Mouse (Mus musculus) layer of hippocampus, postnatal 36 days (tissue): Measurements from ENCODE around the gene Rasa2. TPM values are rescaled to one million over a fixed set of nuclear protein-coding genes. Genes with fewer than 3 reads are reported as not detected.
"Not testable (repeated sequence)": the region's sequence is repeated elsewhere in the genome, so short reads cannot be mapped to it uniquely, and the experiment has no call there.

ENCODE experiments used
- DNase-seq, 2 experiments: peaks; one replicate each; pipeline ENCODE4 v3.0.0; 2022
- total RNA-seq, 2 experiments: library from RNA; stranded (reverse); gene quantifications; 2 replicates each; pipeline ENCODE4 v1.2.3; 2021

Rasa2 gene
- total RNA-seq, 2 experiments from 2014 or later: 29.5 to 35.3 TPM

DNA sequence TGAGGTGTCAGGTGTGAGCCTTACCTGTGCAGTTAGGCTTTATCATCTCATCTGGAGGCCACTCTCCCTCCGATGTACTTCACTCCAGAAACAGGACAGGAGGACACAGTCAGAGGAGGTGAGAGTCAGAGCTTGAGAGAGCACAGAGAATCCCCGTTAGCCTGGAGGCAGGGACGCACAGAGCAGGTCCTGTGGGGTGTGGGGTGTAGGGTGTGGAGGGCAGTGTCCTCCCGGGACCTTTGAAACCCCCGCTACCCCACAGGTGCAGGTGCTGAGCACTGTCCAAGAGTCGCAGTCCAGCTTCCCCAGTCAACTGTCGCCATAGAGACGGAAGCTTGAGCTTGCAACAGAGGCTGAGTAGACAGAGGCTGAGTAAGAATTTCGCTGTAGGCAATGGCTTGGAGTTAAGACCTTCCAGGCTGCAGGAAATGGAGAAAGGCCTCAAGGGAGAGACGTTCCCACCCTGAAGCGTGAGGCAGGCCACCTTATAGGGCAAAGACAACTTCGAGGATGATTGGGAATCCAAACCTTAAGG, 106.4 kb downstream of the Rasa2 start, which contains the start of gene Gm28729:
TSS of gene Gm28729 (minus strand) at position 293 of the 535 bp plus-strand sequence.
- DNase-seq: no peak

DNA sequence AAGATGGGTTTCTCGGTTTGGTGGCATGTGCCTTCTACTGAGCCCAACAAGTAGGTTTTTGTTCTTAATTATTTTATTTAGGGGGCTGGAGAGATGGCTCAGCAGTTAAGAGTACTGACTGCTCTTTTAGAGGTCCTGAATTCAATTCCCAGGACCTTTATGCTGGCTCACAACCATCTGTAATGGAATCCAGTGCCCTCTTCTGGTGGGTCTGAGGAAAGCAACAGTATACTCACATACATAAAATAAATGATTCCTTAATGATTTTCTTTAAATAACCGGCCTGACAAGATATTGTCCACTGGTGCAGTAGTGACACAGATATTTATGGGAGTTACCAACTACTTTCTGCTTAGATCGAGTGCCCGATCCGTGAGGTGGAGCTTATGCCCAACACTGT, 108.3 kb downstream of the Rasa2 start:
- DNase-seq: no peak

DNA sequence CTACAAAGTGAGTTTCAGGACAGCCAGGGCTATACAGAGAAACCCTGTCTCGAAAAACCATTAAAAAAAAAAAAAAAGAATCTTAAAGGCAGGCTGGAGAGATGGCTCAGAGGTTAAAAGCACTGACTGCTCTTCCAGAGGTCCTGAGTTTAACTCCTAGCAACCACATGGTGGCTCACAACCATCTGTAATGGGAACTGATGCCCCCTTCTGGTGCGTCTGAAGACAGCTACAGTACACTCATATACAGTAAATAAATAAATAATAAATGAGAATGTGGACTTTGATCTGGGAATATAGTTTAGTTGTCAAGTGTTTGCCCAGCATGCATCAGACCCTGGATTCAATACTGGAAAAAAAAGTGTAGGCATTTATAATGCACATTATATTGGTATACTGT, 109.8 kb downstream of the Rasa2 start:
- not testable (repeated sequence) for DNase-seq

DNA sequence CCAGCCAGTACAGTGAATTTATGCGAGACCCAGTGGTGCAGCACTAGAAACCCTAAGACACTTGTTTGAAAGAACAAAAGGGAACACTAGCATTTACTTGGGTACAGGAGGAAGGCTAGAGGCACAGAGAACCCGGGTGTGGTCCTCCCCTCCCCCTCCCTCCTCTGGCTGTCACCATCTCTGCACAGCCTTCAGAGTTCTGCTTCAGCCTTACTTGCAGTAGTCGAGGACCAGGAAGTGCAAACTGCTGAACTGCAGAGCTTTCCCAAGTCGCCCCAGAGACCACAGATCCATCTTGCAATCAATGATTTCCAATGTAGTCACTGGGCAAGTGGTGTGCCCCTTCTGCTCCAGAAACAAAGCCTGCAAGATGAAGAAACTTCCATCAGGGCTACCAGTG, 114.0 kb downstream of the Rasa2 start:
- DNase-seq: no peak

DNA sequence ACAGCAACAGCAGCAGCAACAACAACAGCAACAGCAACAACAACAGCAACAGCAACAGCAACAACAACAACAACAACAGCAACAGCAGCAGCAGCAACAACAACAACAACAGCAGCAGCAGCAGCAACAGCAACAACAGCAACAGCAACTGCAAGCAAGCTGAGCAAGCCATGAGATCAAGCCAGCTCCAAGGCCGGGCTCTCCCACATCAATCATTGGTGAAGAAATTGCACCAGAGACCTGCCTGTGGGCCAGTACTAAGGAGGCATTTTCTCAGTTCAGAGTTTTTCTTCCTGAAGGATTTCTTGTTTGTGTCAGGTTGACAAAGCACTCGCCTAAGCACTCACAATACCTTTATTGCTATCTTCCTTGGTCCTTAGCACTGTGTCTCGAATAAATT, 114.6 kb downstream of the Rasa2 start:
- DNase-seq: no peak

DNA sequence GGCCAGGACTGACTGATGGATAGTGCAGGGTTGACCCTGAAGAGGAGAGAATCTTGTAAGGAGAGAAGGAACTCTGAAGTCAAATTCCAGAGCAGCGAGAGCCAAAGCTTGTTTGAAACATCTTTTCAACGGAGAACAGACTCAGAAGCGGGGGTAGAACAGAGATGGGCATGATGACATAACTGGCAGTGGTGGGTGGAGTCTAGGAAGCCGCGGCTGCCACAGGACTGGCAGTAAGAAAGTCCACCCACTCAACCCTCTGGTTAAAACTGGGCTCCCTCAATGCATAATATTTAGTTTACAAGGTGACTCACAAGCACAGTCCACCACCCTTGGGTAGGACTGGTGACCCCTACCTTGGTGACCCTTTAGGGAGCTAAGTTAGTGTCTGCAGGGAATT, 115.7 kb downstream of the Rasa2 start:
- no peak for DNase-seq

DNA sequence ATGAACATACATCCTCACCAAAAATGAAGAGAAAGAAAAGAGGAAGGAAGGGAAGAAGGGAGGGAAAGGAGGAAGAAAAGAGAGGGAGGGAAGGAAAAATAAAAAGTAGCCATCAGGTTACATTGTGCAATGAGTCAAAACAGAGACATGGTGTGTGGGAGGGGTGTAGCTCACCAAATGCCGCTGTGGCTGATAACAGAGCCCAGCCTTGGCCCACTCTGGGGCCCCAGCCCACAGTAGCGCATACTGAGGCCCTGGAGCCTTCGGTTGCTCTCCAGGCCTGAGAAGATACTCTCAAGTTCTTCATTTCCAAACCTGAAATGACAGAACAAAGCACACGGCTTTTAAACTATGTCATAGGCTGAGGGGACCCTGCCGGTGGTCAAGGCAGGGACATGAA, 117.1 kb downstream of the Rasa2 start:
- DNase-seq: no peak

DNA sequence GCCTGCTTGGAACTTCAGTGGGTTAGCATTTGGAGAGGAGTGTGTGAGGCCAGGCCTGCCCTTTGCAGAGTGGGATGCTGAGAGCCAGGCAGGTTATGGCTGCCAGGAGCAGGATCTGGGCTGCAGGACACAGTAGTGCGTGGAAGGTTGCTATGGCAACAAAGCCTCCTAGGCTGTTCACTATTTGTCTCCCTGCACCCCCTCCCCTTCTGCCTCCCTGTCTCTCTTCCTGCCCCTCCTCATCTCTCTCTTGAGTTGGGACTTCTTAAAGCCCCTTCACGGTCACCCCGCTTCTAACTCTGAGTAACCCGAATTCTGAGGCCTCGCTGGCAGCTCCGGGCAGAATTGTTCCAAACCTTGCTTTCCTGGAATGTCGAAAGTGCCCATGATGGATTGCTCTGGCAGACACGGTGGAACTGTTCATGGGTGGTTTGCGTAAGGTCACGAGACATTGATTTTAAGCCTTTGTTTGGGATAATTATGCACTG, 125.4 kb downstream of the Rasa2 start:
- DNase-seq: peak; percentile 21 to 32

DNA sequence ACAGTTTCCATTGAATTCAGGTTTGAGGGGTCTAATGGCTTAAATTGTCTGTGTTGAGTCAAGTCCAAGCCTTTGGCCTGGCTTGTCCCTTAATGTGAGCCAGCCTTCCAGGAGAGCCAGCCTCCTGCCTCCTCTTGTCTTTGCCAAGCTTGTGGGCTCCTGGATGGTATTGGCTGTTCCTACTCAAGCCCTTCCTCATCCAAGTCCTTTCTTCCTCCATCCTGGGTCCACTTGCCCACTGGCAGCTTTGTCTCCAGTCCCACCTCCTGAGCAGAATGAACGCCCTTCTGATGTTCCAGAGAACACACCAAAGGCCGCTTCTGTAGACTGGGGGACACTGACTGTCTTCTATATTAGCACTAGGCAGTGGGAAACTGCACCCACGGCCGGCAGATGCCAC, 126.3 kb downstream of the Rasa2 start:
- no peak for DNase-seq

DNA sequence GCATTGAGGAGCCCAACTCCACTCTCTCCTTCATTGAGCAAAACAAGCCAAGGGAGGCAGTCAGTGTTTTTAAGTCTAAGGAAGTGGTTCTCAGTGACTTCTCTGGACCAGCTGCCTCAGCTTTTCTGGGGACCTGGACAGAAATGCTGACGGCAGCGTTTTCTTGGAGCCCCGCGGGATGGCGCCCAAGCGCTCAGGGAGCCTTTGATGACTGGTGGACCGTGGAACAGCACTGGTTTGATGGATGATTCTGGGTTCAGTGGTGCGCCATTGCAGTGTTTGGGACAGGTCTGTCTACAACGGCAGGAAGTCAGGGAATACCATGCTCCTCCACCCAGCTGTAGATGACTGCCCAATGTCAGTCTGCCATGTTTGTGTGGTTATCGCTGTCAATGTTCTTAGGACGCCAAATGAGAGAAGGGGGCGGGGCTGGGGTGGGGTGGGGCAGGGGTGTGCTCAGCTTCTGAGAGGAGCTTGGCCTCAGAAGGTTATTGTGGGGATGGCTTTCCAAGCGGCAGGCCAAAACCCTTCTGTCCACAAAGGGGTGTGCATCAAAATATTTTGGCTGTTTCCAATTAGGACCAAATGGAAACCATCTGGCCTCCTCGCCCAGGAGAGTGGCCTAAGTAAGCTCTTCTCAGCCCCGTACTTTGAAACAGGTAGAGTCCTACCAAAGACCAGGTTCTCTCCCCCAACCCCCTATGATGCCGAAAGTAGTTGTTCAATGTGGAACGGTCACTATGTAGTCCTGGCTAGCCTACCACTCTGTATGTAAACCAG, 127.1 kb downstream of the Rasa2 start:
- no peak for DNase-seq

DNA sequence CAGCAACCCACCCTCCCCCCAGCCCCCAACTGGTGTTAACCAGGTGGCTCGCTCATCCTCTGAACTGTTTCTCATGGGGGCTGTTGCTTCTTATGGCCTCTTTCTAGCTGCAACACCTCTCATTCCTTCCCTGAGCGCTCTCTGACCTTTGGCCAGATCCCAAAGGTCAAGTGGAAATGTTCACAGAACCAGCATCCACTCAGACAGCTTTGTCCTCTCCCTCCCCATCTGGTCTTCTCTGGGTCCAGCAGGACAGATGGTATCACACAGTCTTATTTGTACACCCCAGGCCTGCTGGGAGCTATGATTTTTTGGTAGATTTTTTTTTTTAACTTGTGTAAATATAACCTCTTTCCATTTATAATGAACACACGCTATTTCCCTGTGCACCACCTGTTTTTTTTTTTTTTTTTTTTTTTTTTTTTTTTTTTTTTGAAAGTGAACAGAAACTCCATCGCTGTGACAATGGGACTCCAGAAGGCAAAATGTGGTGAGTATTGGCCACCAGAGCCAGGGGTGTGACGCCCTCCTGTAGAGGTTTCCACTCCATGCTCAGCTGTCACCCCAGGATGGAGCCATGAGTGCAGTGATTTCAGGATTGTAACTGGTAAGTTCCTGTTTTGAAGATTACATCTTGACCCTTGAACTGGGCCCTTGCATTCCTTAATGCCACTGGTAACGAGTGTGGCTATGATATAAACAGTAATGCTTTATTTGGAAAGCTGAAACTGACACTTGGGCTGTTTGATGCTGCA, 128.4 kb downstream of the Rasa2 start:
- DNase-seq: no peak

DNA sequence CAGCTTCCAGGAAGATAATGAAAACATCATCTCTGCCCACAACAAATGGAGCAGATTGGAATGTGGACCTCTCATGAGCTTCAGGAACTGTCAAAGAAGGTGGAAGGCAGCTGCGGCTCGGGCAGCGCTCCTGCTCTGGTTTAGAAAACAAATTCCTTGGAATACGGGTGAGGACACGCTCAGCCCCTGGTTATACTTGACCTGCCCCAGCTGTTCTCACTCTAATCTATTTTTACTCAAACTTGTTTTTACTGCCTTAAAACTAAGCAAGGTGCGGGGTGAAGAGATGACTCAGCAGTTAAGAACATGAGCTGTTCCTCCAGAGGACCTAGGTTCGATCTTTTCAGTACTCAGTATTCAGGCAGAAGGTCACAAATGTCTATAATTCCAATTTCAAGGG, 130.2 kb downstream of the Rasa2 start:
- DNase-seq: no peak

DNA sequence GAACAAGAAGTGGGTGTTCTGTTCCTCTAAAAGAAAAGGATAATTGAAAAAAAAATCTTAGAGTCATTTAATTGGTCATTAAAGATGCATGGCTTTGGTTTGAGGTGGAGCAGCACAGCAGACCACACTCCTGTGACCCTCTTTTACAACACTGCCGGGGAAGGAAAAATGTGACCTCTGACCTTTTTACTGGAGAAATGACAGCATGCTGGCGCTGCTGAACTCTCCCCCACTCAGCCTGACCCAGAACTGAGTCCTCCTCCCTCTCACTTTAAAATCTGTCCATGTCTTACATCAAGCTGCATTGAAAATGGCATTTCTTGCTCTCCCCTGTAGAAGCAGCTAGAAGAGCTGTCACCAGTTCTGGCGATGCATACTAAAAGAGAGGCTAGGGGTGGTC, 138.2 kb downstream of the Rasa2 start:
- DNase-seq: no peak

DNA sequence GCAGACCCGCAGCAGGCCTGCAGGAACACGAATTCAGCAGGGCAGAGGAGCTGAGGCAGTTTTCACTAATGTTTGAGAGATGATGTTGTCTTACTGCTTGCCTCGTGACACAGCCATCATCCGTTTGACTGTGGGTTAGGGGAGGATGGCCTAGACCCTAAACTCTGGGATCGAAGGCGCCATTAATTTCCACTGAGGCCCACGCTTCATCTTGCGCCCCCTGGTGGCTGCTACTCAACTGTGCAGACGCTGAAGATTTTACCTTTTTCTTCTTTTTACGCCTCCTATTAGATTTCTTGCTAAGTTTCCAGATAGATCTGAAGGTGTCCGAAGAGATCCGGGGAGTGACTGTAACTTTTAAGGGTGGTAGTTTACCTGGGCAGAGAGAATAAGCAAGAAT, 139.6 kb downstream of the Rasa2 start:
- DNase-seq: no peak

Other genes starting within 250 kb of the Rasa2 start
- 10 to 100 TPM; 56.9 to 73.0 TPM for gene Rnf7, start 152.9 kb downstream of the Rasa2 start, total RNA-seq
- gene Gm28729, start 106.4 kb downstream of the Rasa2 start, total RNA-seq: under 1 TPM; 0.17 to 0.43 TPM
- gene Zbtb38, start 121.2 kb upstream of the Rasa2 start, total RNA-seq: 10 to 100 TPM; 56.4 to 63.4 TPM